Mouse (Mus musculus): ENCODE measurements around the gene Zfp706. TPM values are rescaled to one million over a fixed set of nuclear protein-coding genes. Genes with fewer than 3 reads are reported as not detected.
A peak's percentile ranks its signal among the peaks of the same experiment; 100 is the strongest.

The Zfp706 gene
- polyA plus RNA-seq, 1 experiment from 2014 or later = 379 TPM

DNA sequence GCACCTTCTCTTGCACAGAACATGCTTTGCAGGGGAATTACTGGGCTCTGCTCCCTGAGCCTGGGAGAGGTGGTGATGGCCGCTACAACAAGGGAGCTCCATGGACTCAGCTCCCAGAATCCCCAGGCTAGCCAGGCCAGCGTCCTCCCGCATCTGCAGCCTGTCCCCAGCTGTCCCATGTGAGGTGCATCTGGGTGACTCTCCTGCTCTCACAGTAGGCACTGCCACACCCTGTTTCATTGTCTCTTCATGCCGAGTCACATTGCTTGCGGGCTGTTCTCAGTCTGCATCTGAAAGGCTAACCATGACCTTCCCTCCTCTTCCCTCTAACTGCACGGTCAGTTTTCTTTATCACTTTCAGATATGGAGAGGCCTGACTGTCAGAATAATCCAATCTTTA is 34.3 kb downstream of the Zfp706 start:
- WGBS = 82% methylated on average over 6 of the region's 6 CpGs
- no peak for ATAC-seq (ENCODE audit: low read depth)

DNA sequence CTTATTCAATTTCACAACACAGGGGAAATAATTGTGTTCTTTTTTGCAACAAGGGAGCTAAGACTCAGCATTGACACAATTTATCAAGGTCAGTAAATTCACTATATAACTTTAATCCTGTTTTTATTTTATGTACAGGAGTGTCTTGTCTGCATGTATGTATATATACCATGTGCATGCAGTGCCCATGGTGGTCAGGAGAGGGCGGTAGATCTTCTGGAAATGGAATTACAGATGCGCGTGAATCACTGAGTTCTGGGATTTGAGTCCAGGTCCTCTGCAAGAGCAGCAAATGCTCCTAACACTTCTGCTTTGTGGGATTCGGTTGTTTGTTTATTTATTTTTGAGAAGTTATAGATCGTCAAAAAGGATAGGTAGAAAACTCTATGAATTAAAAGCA is 37.8 kb downstream of the Zfp706 start:
- no peaks in the 10 kb centered on the region for H3K27me3 ChIP-seq (replicated peaks; ENCODE audit: control insufficient read depth, insufficient read depth, low read length)
- no peak overlapping the region for H3K4me3 ChIP-seq (ENCODE audit: low read depth, low read length)
- H3K9ac ChIP-seq (ENCODE audit: low read depth, low read length) = no peak overlapping the region
- no peak for DNase-seq (ENCODE audit: low spot score)
- ATAC-seq (ENCODE audit: low read depth) = no peak
- H3K4me2 ChIP-seq (ENCODE audit: low read depth, low read length) = no peak overlapping the region
- no peaks in the 10 kb centered on the region for H3K36me3 ChIP-seq (ENCODE audit: control insufficient read depth, insufficient read depth, low read length)
- WGBS = 85% methylated on average over 5 of the region's 5 CpGs
- H3K27ac ChIP-seq (replicated peaks; ENCODE audit: low read depth, low read length) = no peak overlapping the region
- H3K4me1 ChIP-seq (ENCODE audit: control insufficient read depth, insufficient read depth, low read length) = peaks cover 13% of the 10 kb centered on the region
- H3K9me3 ChIP-seq (ENCODE audit: control insufficient read depth, low read length) = no peaks in the 10 kb centered on the region

More for the DNA sequence above, 34.3 kb downstream of the Zfp706 start:
- DNase-seq (ENCODE audit: low spot score) = no peak
- Histone ChIP-seq H3K27me3 (replicated peaks; ENCODE audit: control insufficient read depth, insufficient read depth, low read length) (no peaks in the 10 kb centered on the region), H3K4me2 (ENCODE audit: low read depth, low read length) (no peak overlapping the region), H3K36me3 (ENCODE audit: control insufficient read depth, insufficient read depth, low read length) (no peaks in the 10 kb centered on the region), H3K4me1 (ENCODE audit: control insufficient read depth, insufficient read depth, low read length) (no peaks in the 10 kb centered on the region), H3K27ac (replicated peaks; ENCODE audit: low read depth, low read length) (no peak overlapping the region), H3K4me3 (ENCODE audit: low read depth, low read length) (no peak overlapping the region), H3K9me3 (ENCODE audit: control insufficient read depth, low read length) (no peaks in the 10 kb centered on the region), H3K9ac (ENCODE audit: low read depth, low read length) (no peak overlapping the region)

GRCm38 (mm10) chr15:36968295-36968694 is 39.3 kb downstream of the Zfp706 start:
- peak overlapping the region; percentile 48 for H3K4me2 ChIP-seq (ENCODE audit: low read depth, low read length)
- DNase-seq (ENCODE audit: low spot score) = no peak
- H3K27ac ChIP-seq (replicated peaks; ENCODE audit: low read depth, low read length) = peak overlapping the region; percentile 46; the same call in 1 of the 2 replicates
- 53% methylated on average over 1 of the region's 1 CpGs for WGBS
- no peaks in the 10 kb centered on the region for H3K9me3 ChIP-seq (ENCODE audit: control insufficient read depth, low read length)
- no peaks in the 10 kb centered on the region for H3K36me3 ChIP-seq (ENCODE audit: control insufficient read depth, insufficient read depth, low read length)
- peak overlapping the region; percentile 21 for H3K4me3 ChIP-seq (ENCODE audit: low read depth, low read length)
- no peak for ATAC-seq (ENCODE audit: low read depth)
- H3K27me3 ChIP-seq (replicated peaks; ENCODE audit: control insufficient read depth, insufficient read depth, low read length) = no peaks in the 10 kb centered on the region
- peak overlapping the region; percentile 40; the same call in 1 of the 2 replicates for H3K9ac ChIP-seq (ENCODE audit: low read depth, low read length)
- H3K4me1 ChIP-seq (ENCODE audit: control insufficient read depth, insufficient read depth, low read length) = peaks cover 13% of the 10 kb centered on the region

DNA sequence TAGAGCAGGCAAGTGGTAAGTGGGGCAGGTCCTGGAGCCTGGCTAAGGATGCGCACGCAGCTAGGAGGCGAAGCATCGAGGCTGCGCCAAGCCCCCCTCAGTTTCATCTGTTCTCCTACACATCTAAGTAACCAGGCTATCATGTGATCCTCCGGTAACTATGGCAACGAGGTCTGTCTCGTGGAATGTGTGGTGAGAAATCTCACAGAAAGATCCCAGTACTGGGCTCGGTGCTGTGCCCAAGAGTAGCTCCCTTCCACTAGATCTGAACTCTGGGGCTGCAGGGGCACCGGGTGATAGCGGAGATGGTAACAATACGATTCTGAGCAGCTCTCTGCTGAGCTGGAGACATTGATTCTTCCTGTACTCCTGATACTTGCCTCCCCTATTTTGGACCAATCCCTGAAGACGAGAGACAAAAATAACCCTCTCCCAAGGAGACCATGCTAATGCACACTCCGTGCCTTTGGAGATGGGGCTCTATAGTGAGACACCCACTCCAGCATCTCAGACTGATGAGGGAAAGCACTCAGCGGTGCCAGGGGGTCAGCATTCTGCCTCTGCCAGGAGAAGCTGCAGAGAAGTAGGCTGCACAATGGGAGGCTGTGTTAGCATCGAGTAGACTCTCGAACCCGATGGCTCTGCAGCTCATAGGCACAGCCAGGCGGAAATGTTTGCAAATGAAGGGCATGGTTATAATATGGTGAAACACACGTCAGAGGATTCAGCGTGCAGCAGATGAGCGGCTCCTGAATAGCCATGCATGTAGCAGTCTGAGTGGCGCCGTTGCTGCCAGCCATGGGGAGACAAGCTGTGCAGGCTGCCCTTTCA is 40.0 kb downstream of the Zfp706 start:
- no peaks in the 10 kb centered on the region for H3K9me3 ChIP-seq (ENCODE audit: control insufficient read depth, low read length)
- no peaks in the 10 kb centered on the region for H3K36me3 ChIP-seq (ENCODE audit: control insufficient read depth, insufficient read depth, low read length)
- 22% methylated on average over 24 of the region's 24 CpGs for WGBS
- H3K27me3 ChIP-seq (replicated peaks; ENCODE audit: control insufficient read depth, insufficient read depth, low read length) = no peaks in the 10 kb centered on the region
- H3K9ac ChIP-seq (ENCODE audit: low read depth, low read length) = peak overlapping the region; percentile 40
- peak overlapping the region; percentile 21 for H3K4me3 ChIP-seq (ENCODE audit: low read depth, low read length)
- H3K4me1 ChIP-seq (ENCODE audit: control insufficient read depth, insufficient read depth, low read length) = peaks cover 13% of the 10 kb centered on the region
- H3K4me2 ChIP-seq (ENCODE audit: low read depth, low read length) = peak overlapping the region; percentile 48
- peak; percentile 90 for DNase-seq (ENCODE audit: low spot score)
- peak overlapping the region; percentile 46 for H3K27ac ChIP-seq (replicated peaks; ENCODE audit: low read depth, low read length)
- ATAC-seq (ENCODE audit: low read depth) = peak; percentile 88

DNA sequence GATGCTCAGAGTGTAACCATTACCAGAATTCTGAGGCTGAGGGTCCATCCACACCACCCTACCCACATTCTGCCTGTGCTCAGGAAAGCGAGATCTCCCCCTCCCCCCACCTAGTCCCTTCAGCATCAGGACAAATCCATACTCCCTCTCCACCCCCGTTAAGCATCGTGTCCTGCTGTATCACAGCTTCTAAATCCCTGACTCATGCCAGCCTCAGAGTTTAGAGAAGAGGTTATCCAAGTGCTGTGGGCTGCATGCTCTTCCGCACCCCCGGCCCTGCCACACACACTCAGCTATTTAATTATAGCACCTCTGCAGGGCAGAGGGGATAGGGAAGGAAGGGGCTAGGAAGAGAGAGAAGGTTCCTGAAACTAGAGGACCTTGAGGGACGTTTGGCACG is 40.6 kb downstream of the Zfp706 start:
- Histone ChIP-seq H3K4me3 (ENCODE audit: low read depth, low read length) (0 out of 2 replicates have a peak overlapping the region, but pooled peaks have one; percentile 21), H3K27me3 (replicated peaks; ENCODE audit: control insufficient read depth, insufficient read depth, low read length) (no peaks in the 10 kb centered on the region), H3K27ac (replicated peaks; ENCODE audit: low read depth, low read length) (peak overlapping the region; percentile 46; the same call in 1 of the 2 replicates), H3K4me1 (ENCODE audit: control insufficient read depth, insufficient read depth, low read length) (peaks cover 13% of the 10 kb centered on the region), H3K36me3 (ENCODE audit: control insufficient read depth, insufficient read depth, low read length) (no peaks in the 10 kb centered on the region), H3K9me3 (ENCODE audit: control insufficient read depth, low read length) (no peaks in the 10 kb centered on the region), H3K4me2 (ENCODE audit: low read depth, low read length) (peak overlapping the region; percentile 48), H3K9ac (ENCODE audit: low read depth, low read length) (peak overlapping the region; percentile 40; the same call in 1 of the 2 replicates)
- WGBS = 34% methylated on average over 7 of the region's 7 CpGs
- no peak for DNase-seq (ENCODE audit: low spot score)
- ATAC-seq (ENCODE audit: low read depth) = peak; percentile 23; the same call in 1 of the 2 replicates

DNA sequence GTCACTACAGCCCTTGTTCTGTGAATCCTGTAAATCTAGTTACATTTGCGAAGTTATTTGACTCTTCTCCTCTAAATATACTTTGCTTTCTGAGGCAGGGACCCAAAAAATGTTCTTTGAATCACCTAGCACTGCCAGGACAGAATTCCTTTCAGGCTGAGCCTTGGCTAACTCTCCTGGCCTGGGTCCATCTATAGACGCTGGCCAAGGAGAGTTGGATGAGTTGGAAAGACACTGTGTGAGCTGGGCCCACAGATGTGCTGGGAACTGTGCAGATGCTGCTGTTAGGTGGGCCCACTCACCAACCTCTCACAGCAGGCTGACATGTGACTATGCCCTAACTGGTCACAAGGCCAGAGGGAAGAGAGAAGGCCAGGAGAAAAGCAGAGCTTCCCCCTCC is 41.1 kb downstream of the Zfp706 start:
- no peaks in the 10 kb centered on the region for H3K36me3 ChIP-seq (ENCODE audit: control insufficient read depth, insufficient read depth, low read length)
- H3K4me1 ChIP-seq (ENCODE audit: control insufficient read depth, insufficient read depth, low read length) = peaks cover 13% of the 10 kb centered on the region
- no peak overlapping the region for H3K4me3 ChIP-seq (ENCODE audit: low read depth, low read length)
- ATAC-seq (ENCODE audit: low read depth) (no peak), DNase-seq (ENCODE audit: low spot score) (peak; percentile 40)
- H3K27me3 ChIP-seq (replicated peaks; ENCODE audit: control insufficient read depth, insufficient read depth, low read length) = no peaks in the 10 kb centered on the region
- H3K9ac ChIP-seq (ENCODE audit: low read depth, low read length) = no peak overlapping the region
- no peaks in the 10 kb centered on the region for H3K9me3 ChIP-seq (ENCODE audit: control insufficient read depth, low read length)
- 71% methylated on average over 2 of the region's 2 CpGs for WGBS
- no peak overlapping the region; the same call in 1 of the 2 replicates for H3K27ac ChIP-seq (replicated peaks; ENCODE audit: low read depth, low read length)
- H3K4me2 ChIP-seq (ENCODE audit: low read depth, low read length) = no peak overlapping the region

- H3K27me3 ChIP-seq (replicated peaks; ENCODE audit: control insufficient read depth, insufficient read depth, low read length) = no peaks in the 10 kb centered on the region
- DNase-seq (ENCODE audit: low spot score) (no peak), ATAC-seq (ENCODE audit: low read depth) (no peak)
- H3K4me2 ChIP-seq (ENCODE audit: low read depth, low read length) = no peak overlapping the region
- no peaks in the 10 kb centered on the region for H3K36me3 ChIP-seq (ENCODE audit: control insufficient read depth, insufficient read depth, low read length)
- H3K4me1 ChIP-seq (ENCODE audit: control insufficient read depth, insufficient read depth, low read length) = peaks cover 13% of the 10 kb centered on the region
- no peak overlapping the region for H3K27ac ChIP-seq (replicated peaks; ENCODE audit: low read depth, low read length)
- no peak overlapping the region for H3K9ac ChIP-seq (ENCODE audit: low read depth, low read length)
- 82% methylated on average over 4 of the region's 4 CpGs for WGBS
- H3K9me3 ChIP-seq (ENCODE audit: control insufficient read depth, low read length) = no peaks in the 10 kb centered on the region
- H3K4me3 ChIP-seq (ENCODE audit: low read depth, low read length) = no peak overlapping the region
Measured at GRCm38 (mm10) chr15:36965743-36966142, 41.8 kb downstream of the Zfp706 start.

GRCm38 (mm10) chr15:36962931-36963330 is 44.6 kb downstream of the Zfp706 start:
- DNase-seq (ENCODE audit: low spot score) (no peak), ATAC-seq (ENCODE audit: low read depth) (no peak)
- no peaks in the 10 kb centered on the region for H3K9me3 ChIP-seq (ENCODE audit: control insufficient read depth, low read length)
- peaks cover 13% of the 10 kb centered on the region for H3K4me1 ChIP-seq (ENCODE audit: control insufficient read depth, insufficient read depth, low read length)
- no peak overlapping the region for H3K9ac ChIP-seq (ENCODE audit: low read depth, low read length)
- H3K4me3 ChIP-seq (ENCODE audit: low read depth, low read length) = no peak overlapping the region
- H3K36me3 ChIP-seq (ENCODE audit: control insufficient read depth, insufficient read depth, low read length) = no peaks in the 10 kb centered on the region
- H3K27me3 ChIP-seq (replicated peaks; ENCODE audit: control insufficient read depth, insufficient read depth, low read length) = no peaks in the 10 kb centered on the region
- no peak overlapping the region for H3K4me2 ChIP-seq (ENCODE audit: low read depth, low read length)
- WGBS = 86% methylated on average over 6 of the region's 6 CpGs
- no peak overlapping the region for H3K27ac ChIP-seq (replicated peaks; ENCODE audit: low read depth, low read length)

DNA sequence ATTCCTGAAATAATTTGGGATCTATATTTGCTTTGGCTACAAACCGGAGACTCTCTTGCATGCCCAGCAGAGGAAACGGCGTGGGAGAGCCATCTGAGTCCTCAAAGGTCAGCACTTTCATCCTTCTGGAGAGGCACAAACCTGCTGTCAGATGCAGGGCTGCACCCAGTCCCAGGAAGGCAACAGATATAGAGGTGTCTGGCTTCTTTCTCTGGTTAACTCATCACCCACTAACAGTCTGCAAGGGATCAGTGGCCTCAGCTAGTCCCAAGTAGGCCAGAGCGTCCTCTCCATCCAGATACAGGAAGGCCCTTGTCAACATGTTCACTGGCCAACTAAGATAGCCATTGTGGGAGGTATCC is 46.7 kb downstream of the Zfp706 start:
- DNase-seq (ENCODE audit: low spot score) = no peak
- WGBS = 79% methylated on average over 4 of the region's 4 CpGs

More for the DNA sequence above, 46.7 kb downstream of the Zfp706 start:
- Histone ChIP-seq H3K9me3 (ENCODE audit: control insufficient read depth, low read length) (no peaks in the 10 kb centered on the region), H3K4me2 (ENCODE audit: low read depth, low read length) (no peak overlapping the region), H3K9ac (ENCODE audit: low read depth, low read length) (no peak overlapping the region), H3K27ac (replicated peaks; ENCODE audit: low read depth, low read length) (no peak overlapping the region), H3K36me3 (ENCODE audit: control insufficient read depth, insufficient read depth, low read length) (no peaks in the 10 kb centered on the region), H3K4me3 (ENCODE audit: low read depth, low read length) (no peak overlapping the region), H3K4me1 (ENCODE audit: control insufficient read depth, insufficient read depth, low read length) (no peaks in the 10 kb centered on the region), H3K27me3 (replicated peaks; ENCODE audit: control insufficient read depth, insufficient read depth, low read length) (no peaks in the 10 kb centered on the region)
- no peak for ATAC-seq (ENCODE audit: low read depth)

Measured in embryonic facial prominence, embryonic 14.5 days (tissue).